Mouse (Mus musculus) neural tube, embryonic 12.5 days (tissue): ENCODE results near the gene Sds. TPM values are rescaled to one million over a fixed set of nuclear protein-coding genes. Genes with fewer than 3 reads are reported as not detected.

Source experiments
- ATAC-seq: fragments of 200-750 bp; cut with Nextera tagmentation; 2 replicates; pipeline ENCODE4 v1.8.0; 2017; ENCODE audit warnings: low read depth, mild to moderate bottlenecking, moderate TSS enrichment, moderate library complexity; ENCODE audit not compliant: low FRiP score
- H3K27ac ChIP-seq: fragments of 300-500 bp; sonication (generic); 2 replicates; pipeline ENCODE4 v1.5.1; 2016
- H3K27me3 ChIP-seq: fragments of 300-500 bp; sonication (generic); replicated peaks from 2 replicates; pipeline ENCODE4 v1.6.1; 2016; ENCODE audit warnings: mild to moderate bottlenecking
- H3K36me3 ChIP-seq: fragments of 300-500 bp; sonication (generic); 2 replicates; pipeline ENCODE4 v1.6.1; 2016; ENCODE audit warnings: mild to moderate bottlenecking
- H3K4me1 ChIP-seq: fragments of 300-500 bp; sonication (generic); 2 replicates; pipeline ENCODE4 v1.6.1; 2016
- H3K4me2 ChIP-seq: fragments of 300-500 bp; sonication (generic); replicated peaks from 2 replicates; pipeline ENCODE4 v1.6.1; 2016; ENCODE audit warnings: mild to moderate bottlenecking
- H3K4me3 ChIP-seq: fragments of 300-500 bp; sonication (generic); 2 replicates; pipeline ENCODE4 v1.5.1; 2016
- H3K9ac ChIP-seq: fragments of 300-500 bp; sonication (generic); 2 replicates; pipeline ENCODE4 v1.6.1; 2016; ENCODE audit warnings: mild to moderate bottlenecking
- H3K9me3 ChIP-seq: fragments of 300-500 bp; sonication (generic); 2 replicates; pipeline ENCODE4 v1.6.1; 2016; ENCODE audit warnings: mild to moderate bottlenecking
- WGBS: fragments of 180-500 bp; shearing (Covaris S2); methylation state at CpG from one replicate; pipeline ENCODE4 v1.1.7; 2016; 5-methylcytosine and 5-hydroxymethylcytosine counted together
- polyA plus RNA-seq: library from polyadenylated mRNA; unstranded; fragments of >200 nt; fragmentation: Nextera tagmentation; extraction: Ambion mirVana; gene quantifications from 2 replicates; pipeline ENCODE4 v1.2.1, GENCODE M21; 2016

Gene Sds
- polyA plus RNA-seq, 1 experiment from 2014 or later = not detected

- Histone ChIP-seq H3K4me1 (no peaks in the 10 kb centered on the region), H3K9me3 (no peaks in the 10 kb centered on the region), H3K4me3 (no peak within 1 kb of the TSS), H3K9ac (no peak within 1 kb of the TSS), H3K27me3 (no peaks in the 10 kb centered on the region; the same call in 1 of the 2 replicates), H3K27ac (no peak within 1 kb of the TSS), H3K4me2 (no peak within 1 kb of the TSS), H3K36me3 (no peaks in the 10 kb centered on the region)
- no peak for ATAC-seq
- 82% methylated on average over 8 of the region's 8 CpGs for WGBS
These were observed 3.6 kb upstream of the Sds start, which contains the start of gene Sdsl for GRCm38 (mm10) chr5:120472770-120473169. Gene Sdsl (minus strand): TSS chr5:120472810.

- H3K4me3 ChIP-seq = no peak overlapping the region
- H3K4me2 ChIP-seq = no peak overlapping the region
- H3K27me3 ChIP-seq = no peaks in the 10 kb centered on the region; the same call in 1 of the 2 replicates
- H3K27ac ChIP-seq = no peak overlapping the region
- WGBS = 97% methylated on average over 2 of the region's 2 CpGs
- no peaks in the 10 kb centered on the region for H3K36me3 ChIP-seq
- H3K9ac ChIP-seq = no peak overlapping the region
- ATAC-seq = no peak
- H3K4me1 ChIP-seq = no peaks in the 10 kb centered on the region
- H3K9me3 ChIP-seq = no peaks in the 10 kb centered on the region
These were observed 3.0 kb upstream of the Sds start for GRCm38 (mm10) chr5:120473361-120473760.

GRCm38 (mm10) chr5:120475861-120476260, 465 bp upstream of the Sds start:
- no peak for ATAC-seq

GRCm38 (mm10) chr5:120477993-120478392, 1.7 kb downstream of the Sds start:
- no peak for ATAC-seq
- no peak overlapping the region for H3K4me2 ChIP-seq
- H3K27me3 ChIP-seq = no peaks in the 10 kb centered on the region
- H3K9me3 ChIP-seq = no peaks in the 10 kb centered on the region
- no peak overlapping the region for H3K4me3 ChIP-seq
- H3K9ac ChIP-seq = no peak overlapping the region
- 93% methylated on average over 5 of the region's 5 CpGs for WGBS
- H3K4me1 ChIP-seq = no peaks in the 10 kb centered on the region
- H3K36me3 ChIP-seq = no peaks in the 10 kb centered on the region
- H3K27ac ChIP-seq = no peak overlapping the region

More at GRCm38 (mm10) chr5:120475861-120476260, 465 bp upstream of the Sds start:
- no peaks in the 10 kb centered on the region for H3K9me3 ChIP-seq
- no peak overlapping the region for H3K27ac ChIP-seq
- WGBS = 51% methylated on average over 8 of the region's 8 CpGs
- no peak overlapping the region for H3K4me3 ChIP-seq
- H3K9ac ChIP-seq = no peak overlapping the region
- H3K27me3 ChIP-seq = no peaks in the 10 kb centered on the region
- no peaks in the 10 kb centered on the region for H3K4me1 ChIP-seq
- H3K4me2 ChIP-seq = no peak overlapping the region
- no peaks in the 10 kb centered on the region for H3K36me3 ChIP-seq

- no peak for ATAC-seq
- H3K9ac ChIP-seq = no peak overlapping the region
These were observed 3.2 kb downstream of the Sds start for GRCm38 (mm10) chr5:120479538-120479937.

GRCm38 (mm10) chr5:120481205-120481604, 4.9 kb downstream of the Sds start:
- 63% methylated on average over 9 of the region's 9 CpGs for WGBS
- no peak for ATAC-seq
- Histone ChIP-seq H3K27ac (no peak overlapping the region), H3K27me3 (no peaks in the 10 kb centered on the region), H3K4me2 (no peak overlapping the region), H3K9me3 (no peaks in the 10 kb centered on the region), H3K36me3 (peaks cover 27% of the 10 kb centered on the region), H3K4me3 (no peak overlapping the region), H3K4me1 (no peaks in the 10 kb centered on the region), H3K9ac (no peak overlapping the region)

More at GRCm38 (mm10) chr5:120479538-120479937, 3.2 kb downstream of the Sds start:
- H3K27me3 ChIP-seq = no peaks in the 10 kb centered on the region
- no peak overlapping the region for H3K4me2 ChIP-seq
- WGBS = 67% methylated on average over 4 of the region's 4 CpGs
- H3K9me3 ChIP-seq = no peaks in the 10 kb centered on the region
- H3K4me1 ChIP-seq = no peaks in the 10 kb centered on the region
- no peak overlapping the region for H3K27ac ChIP-seq
- H3K4me3 ChIP-seq = no peak overlapping the region
- H3K36me3 ChIP-seq = peaks cover 11% of the 10 kb centered on the region; the same call in 1 of the 2 replicates

- H3K4me3 ChIP-seq = no peak overlapping the region
- H3K4me1 ChIP-seq = no peaks in the 10 kb centered on the region
- no peaks in the 10 kb centered on the region for H3K27me3 ChIP-seq
- 92% methylated on average over 19 of the region's 19 CpGs for WGBS
- H3K36me3 ChIP-seq = peaks cover 48% of the 10 kb centered on the region
- H3K9ac ChIP-seq = no peak overlapping the region
- no peak for ATAC-seq
- H3K27ac ChIP-seq = no peak overlapping the region
- H3K9me3 ChIP-seq = no peaks in the 10 kb centered on the region
- no peak overlapping the region for H3K4me2 ChIP-seq
These were observed 7.1 kb downstream of the Sds start for GRCm38 (mm10) chr5:120483399-120483798.

GRCm38 (mm10) chr5:120487844-120488243, 11.5 kb downstream of the Sds start:
- 90% methylated on average over 8 of the region's 8 CpGs for WGBS
- Histone ChIP-seq H3K4me1 (no peaks in the 10 kb centered on the region; the same call in 1 of the 2 replicates), H3K36me3 (peaks cover 66% of the 10 kb centered on the region), H3K9ac (no peak overlapping the region), H3K4me2 (no peak overlapping the region), H3K4me3 (no peak overlapping the region), H3K27me3 (no peaks in the 10 kb centered on the region), H3K9me3 (no peaks in the 10 kb centered on the region), H3K27ac (no peak overlapping the region)
- no peak for ATAC-seq

- H3K4me2 ChIP-seq = no peak overlapping the region
- 89% methylated on average over 8 of the region's 8 CpGs for WGBS
- H3K9ac ChIP-seq = no peak overlapping the region
- no peak overlapping the region for H3K27ac ChIP-seq
- no peak for ATAC-seq
- no peak overlapping the region for H3K4me3 ChIP-seq
- peaks cover 6% of the 10 kb centered on the region; the same call in 1 of the 2 replicates for H3K4me1 ChIP-seq
- no peaks in the 10 kb centered on the region for H3K9me3 ChIP-seq
- peaks cover 52% of the 10 kb centered on the region for H3K36me3 ChIP-seq
- H3K27me3 ChIP-seq = no peaks in the 10 kb centered on the region
These were observed 14.4 kb downstream of the Sds start for GRCm38 (mm10) chr5:120490679-120491192.

GRCm38 (mm10) chr5:120492437-120492836, 16.1 kb downstream of the Sds start:
- Histone ChIP-seq H3K36me3 (peaks cover 35% of the 10 kb centered on the region), H3K4me2 (no peak overlapping the region), H3K4me1 (peaks cover 6% of the 10 kb centered on the region; the same call in 1 of the 2 replicates), H3K9me3 (no peaks in the 10 kb centered on the region), H3K27me3 (no peaks in the 10 kb centered on the region), H3K9ac (no peak overlapping the region), H3K27ac (no peak overlapping the region), H3K4me3 (no peak overlapping the region)
- 76% methylated on average over 11 of the region's 11 CpGs for WGBS
- ATAC-seq = no peak

GRCm38 (mm10) chr5:120493440-120493839, 17.1 kb downstream of the Sds start:
- Histone ChIP-seq H3K36me3 (peaks cover 29% of the 10 kb centered on the region), H3K27me3 (no peaks in the 10 kb centered on the region), H3K4me3 (no peak overlapping the region), H3K4me2 (no peak overlapping the region), H3K9me3 (no peaks in the 10 kb centered on the region), H3K4me1 (peaks cover 6% of the 10 kb centered on the region; the same call in 1 of the 2 replicates), H3K9ac (no peak overlapping the region), H3K27ac (no peak overlapping the region)
- 93% methylated on average over 6 of the region's 6 CpGs for WGBS
- ATAC-seq = no peak

GRCm38 (mm10) chr5:120493873-120494395, 17.6 kb downstream of the Sds start:
- Histone ChIP-seq H3K9ac (no peak overlapping the region), H3K4me3 (no peak overlapping the region), H3K4me1 (peaks cover 6% of the 10 kb centered on the region; the same call in 1 of the 2 replicates), H3K27ac (no peak overlapping the region), H3K27me3 (no peaks in the 10 kb centered on the region), H3K4me2 (no peak overlapping the region), H3K9me3 (no peaks in the 10 kb centered on the region), H3K36me3 (peaks cover 25% of the 10 kb centered on the region)
- 77% methylated on average over 9 of the region's 9 CpGs for WGBS
- ATAC-seq = no peak
